Mouse (Mus musculus) heart, adult 2 months (tissue): ENCODE data around the gene Ftl1-ps1. TPM values are rescaled to one million over a fixed set of nuclear protein-coding genes. Genes with fewer than 3 reads are reported as not detected.

Experiments
- DNase-seq, 2 experiments: peaks; one replicate each; pipeline ENCODE4 v3.0.0; 2021
- H3K27ac ChIP-seq: fragments of 200-600 bp; 2 replicates; pipeline ENCODE4 v1.8.1; 2022
- H3K27me3 ChIP-seq: fragments of 200-500 bp; 2 replicates; pipeline ENCODE4 v1.6.1; 2012; ENCODE audit warnings: mild to moderate bottlenecking, low read length, inconsistent platforms, mixed read lengths; ENCODE audit not compliant: control insufficient read depth, insufficient read depth
- H3K36me3 ChIP-seq: fragments of 200-500 bp; 2 replicates; pipeline ENCODE4 v1.6.1; 2012; ENCODE audit warnings: low read length, inconsistent platforms; ENCODE audit not compliant: control insufficient read depth, insufficient read depth
- H3K4me1 ChIP-seq: fragments of 200-500 bp; 2 replicates; pipeline ENCODE4 v1.6.1; 2011; ENCODE audit warnings: low read length; ENCODE audit not compliant: control insufficient read depth, insufficient read depth
- H3K4me3 ChIP-seq: fragments of 200-600 bp; 2 replicates; pipeline ENCODE4 v1.8.1; 2022
- H3K79me2 ChIP-seq: fragments of 200-500 bp; replicated peaks from 2 replicates; pipeline ENCODE4 v1.6.1; 2012; ENCODE audit warnings: mild to moderate bottlenecking, inconsistent platforms, low read length, moderate library complexity, mixed read lengths; ENCODE audit not compliant: control insufficient read depth, insufficient read depth
- H3K9ac ChIP-seq: fragments of 200-500 bp; 2 replicates; pipeline ENCODE4 v1.6.1; 2012; ENCODE audit warnings: low read depth, mild to moderate bottlenecking, control low read depth, inconsistent platforms, low read length, mixed read lengths
- CTCF ChIP-seq: fragments of 200-600 bp; IDR thresholded peaks from 2 replicates; pipeline ENCODE4 v1.8.1; 2022; ENCODE audit warnings: antibody characterized with exemption, mild to moderate bottlenecking, moderate library complexity
- EP300 ChIP-seq: fragments of 200-500 bp; IDR thresholded peaks from 2 replicates; pipeline ENCODE4 v1.6.1; 2011; ENCODE audit warnings: low read depth, low read length, control low read depth; ENCODE audit not compliant: insufficient read depth
- POLR2A ChIP-seq: fragments of 200-500 bp; IDR thresholded peaks from 2 replicates; pipeline ENCODE4 v1.6.1; 2011; ENCODE audit warnings: mild to moderate bottlenecking, low read depth, low read length, control low read depth; ENCODE audit not compliant: insufficient read depth
- WGBS: fragments of 180-500 bp; shearing (Covaris S2); methylation state at CpG from one replicate; pipeline ENCODE4 v1.1.7; 2018; 5-methylcytosine and 5-hydroxymethylcytosine counted together
- intact Hi-C: fragments of 180-260 bp; cut with DNase I; formaldehyde crosslinking; loops from one replicate; pipeline ENCODE4 v1.15.1; 2025
- polyA plus RNA-seq: library from polyadenylated mRNA; depleted of rRNA; stranded (reverse); fragments of >200 nt; gene quantifications from 2 replicates; pipeline ENCODE4 v1.2.3, GENCODE M21; 2012
- total RNA-seq, 2 experiments: library from RNA; stranded (reverse); gene quantifications; 2 replicates each; pipeline ENCODE4 v1.2.3; 2021

Gene Ftl1-ps1
- total and polyA plus RNA-seq, 3 experiments, result 14.6 to 342 (median 277) TPM

- Histone ChIP-seq H3K4me3 (peak within 1 kb of the TSS; percentile 54), H3K36me3 (peaks cover 12% of the 10 kb centered on the region), H3K27ac (peak within 1 kb of the TSS; percentile 94), H3K27me3 (no peaks in the 10 kb centered on the region), H3K79me2 (no peaks in the 10 kb centered on the region), H3K4me1 (no peaks in the 10 kb centered on the region; the same call in 1 of the 2 replicates), H3K9ac (peak within 1 kb of the TSS; percentile 70)
- WGBS, result 30% methylated on average over 8 of the region's 8 CpGs
- TF ChIP-seq POLR2A, result peak; percentile 92
- TF ChIP-seq CTCF, result peak; percentile 54
- TF ChIP-seq EP300, result peak; percentile 78
- DNase-seq, result peak in 1 of 2 experiments; percentile 76
- intact Hi-C loops, result no loop called here
Observed at GRCm38 (mm10) chr13:74363859-74364235, 35.6 kb upstream of the Ftl1-ps1 start, which contains the start of gene Lrrc14b. Gene Lrrc14b (minus strand): TSS chr13:74364005.

- 0 out of 2 replicates have a peak, but pooled peaks cover 3% of the 10 kb centered on the region for H3K36me3 ChIP-seq
- no peak overlapping the region for H3K27ac ChIP-seq
- no peak for TF ChIP-seq POLR2A
- TF ChIP-seq CTCF, result no peak
- no peak for TF ChIP-seq EP300
- H3K4me1 ChIP-seq, result no peaks in the 10 kb centered on the region
- 60% methylated on average over 10 of the region's 10 CpGs for WGBS
- intact Hi-C loops, result no loop called here
- no peak overlapping the region for H3K9ac ChIP-seq
- no peaks in the 10 kb centered on the region for H3K79me2 ChIP-seq
- no peak overlapping the region for H3K4me3 ChIP-seq
- DNase-seq, result no peak
- no peaks in the 10 kb centered on the region for H3K27me3 ChIP-seq
Observed at GRCm38 (mm10) chr13:74381533-74382276, 17.8 kb upstream of the Ftl1-ps1 start.

GRCm38 (mm10) chr13:74382289-74382688 lies 17.2 kb upstream of the Ftl1-ps1 start:
- intact Hi-C loops, result no loop called here
- no peak overlapping the region for H3K9ac ChIP-seq
- WGBS, result 59% methylated on average over 3 of the region's 3 CpGs
- H3K36me3 ChIP-seq, result 0 out of 2 replicates have a peak, but pooled peaks cover 3% of the 10 kb centered on the region
- no peak overlapping the region for H3K27ac ChIP-seq
- DNase-seq, result no peak
- H3K4me3 ChIP-seq, result no peak overlapping the region
- H3K79me2 ChIP-seq, result no peaks in the 10 kb centered on the region
- no peaks in the 10 kb centered on the region for H3K27me3 ChIP-seq
- H3K4me1 ChIP-seq, result no peaks in the 10 kb centered on the region
- TF ChIP-seq CTCF, result no peak
- no peak for TF ChIP-seq EP300
- TF ChIP-seq POLR2A, result no peak

- WGBS, result 63% methylated on average over 6 of the region's 6 CpGs
- no peaks in the 10 kb centered on the region for H3K36me3 ChIP-seq
Observed at GRCm38 (mm10) chr13:74389730-74390129, 9.8 kb upstream of the Ftl1-ps1 start.

GRCm38 (mm10) chr13:74390371-74390990 lies 9.0 kb upstream of the Ftl1-ps1 start, which contains the start of gene Zfp72:
Gene Zfp72 (minus strand): TSS chr13:74390836.
- intact Hi-C loops, result no loop called here
- WGBS, result 2% methylated on average over 14 of the region's 14 CpGs
- no peaks in the 10 kb centered on the region for H3K27me3 ChIP-seq
- H3K36me3 ChIP-seq, result no peaks in the 10 kb centered on the region
- H3K4me3 ChIP-seq, result peak within 1 kb of the TSS; percentile 68
- peak; percentile 76 for DNase-seq
- peak within 1 kb of the TSS; percentile 55 for H3K27ac ChIP-seq
- H3K79me2 ChIP-seq, result no peaks in the 10 kb centered on the region
- H3K4me1 ChIP-seq, result no peaks in the 10 kb centered on the region
- TF ChIP-seq EP300 (0 out of 2 replicates have a peak, but pooled peaks have one; percentile 24), POLR2A (peak; percentile 65), CTCF (no peak)
- peak within 1 kb of the TSS; percentile 25 for H3K9ac ChIP-seq

More at GRCm38 (mm10) chr13:74389730-74390129, 9.8 kb upstream of the Ftl1-ps1 start:
- Histone ChIP-seq H3K79me2 (no peaks in the 10 kb centered on the region), H3K9ac (no peak overlapping the region), H3K4me1 (no peaks in the 10 kb centered on the region), H3K27ac (no peak overlapping the region), H3K4me3 (peak overlapping the region; percentile 68), H3K27me3 (no peaks in the 10 kb centered on the region)
- TF ChIP-seq CTCF (peak; percentile 35), POLR2A (no peak), EP300 (no peak)
- intact Hi-C loops, result no loop called here
- no peak for DNase-seq

GRCm38 (mm10) chr13:74391156-74391555 lies 8.3 kb upstream of the Ftl1-ps1 start:
- WGBS, result 69% methylated on average over 2 of the region's 2 CpGs
- DNase-seq, result no peak
- H3K36me3 ChIP-seq, result no peaks in the 10 kb centered on the region
- intact Hi-C loops, result no loop called here
- no peak for TF ChIP-seq EP300
- TF ChIP-seq CTCF, result no peak
- no peak for TF ChIP-seq POLR2A
- no peak overlapping the region for H3K4me3 ChIP-seq
- no peak overlapping the region for H3K9ac ChIP-seq
- H3K4me1 ChIP-seq, result no peaks in the 10 kb centered on the region
- no peaks in the 10 kb centered on the region for H3K27me3 ChIP-seq
- no peak overlapping the region for H3K27ac ChIP-seq
- no peaks in the 10 kb centered on the region for H3K79me2 ChIP-seq
